Mouse (Mus musculus): ENCODE data around the gene Oxnad1.

Gene Oxnad1

DNA sequence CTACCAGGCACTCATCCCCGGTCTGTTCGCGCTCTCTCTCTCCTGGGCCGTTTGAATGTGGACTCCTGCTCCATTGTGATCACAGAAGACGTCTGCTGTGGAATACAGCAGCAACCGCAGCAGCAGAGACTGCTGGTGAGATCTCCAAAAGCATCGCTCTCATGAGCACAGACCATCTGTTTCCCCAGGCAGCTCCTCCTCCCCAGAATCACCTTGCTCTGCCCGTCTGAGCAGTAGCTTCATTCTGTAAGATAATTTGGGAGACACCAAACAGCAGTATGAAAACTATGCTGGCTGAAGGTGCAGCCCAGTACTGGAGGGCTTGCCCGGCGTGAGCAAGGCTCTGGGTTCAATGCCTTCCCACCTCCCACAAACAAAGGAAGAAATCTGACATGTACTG is 4.1 kb upstream of the Oxnad1 start:
- ChIA-PET POLR2A (interaction anchor here in 3 of 4 experiments (1.0 to 1.8 kb wide), 4 partner anchors 17 to 88 kb away, joined by 3 to 5 read pairs (median 4); partner anchors contain the start of gene Ncoa4 (in 1 of the 3)), CTCF (no interaction called here)

- ChIA-PET CTCF (no interaction called here), POLR2A (interaction anchor here in 2 of 4 experiments (1.0 to 1.6 kb wide), 4 partner anchors 11 to 235 kb away, joined by 3 to 5 read pairs (median 4); no protein-coding TSS in a partner anchor)
These were observed 2.3 kb upstream of the Oxnad1 start for GRCm38 (mm10) chr14:32082891-32083290.

GRCm38 (mm10) chr14:32083466-32083865 is 1.7 kb upstream of the Oxnad1 start:
- CTCF ChIA-PET = no interaction called here
- POLR2A ChIA-PET = interaction anchor here in 3 of 4 experiments (0.6 to 3.3 kb wide), 8 partner anchors 9 to 421 kb away, joined by 3 to 16 read pairs (median 4); no protein-coding TSS in a partner anchor

GRCm38 (mm10) chr14:32085486-32086201 is 470 bp downstream of the Oxnad1 start, which contains the start of gene Dph3:
Gene Dph3 (minus strand): TSS chr14:32085729.
- ChIA-PET CTCF (interaction anchor here in 3 of 4 experiments (0.6 to 1.4 kb wide), 7 partner anchors 9 to 107 kb away, joined by 3 to 5 read pairs (median 3); no protein-coding TSS in a partner anchor), POLR2A (interaction anchor here (0.5 to 4.2 kb wide), 68 partner anchors 8 to 592 kb away, joined by 3 to 16 read pairs (median 4); partner anchors contain the start of genes Ncoa4 (in 3 of the 4), Btd (in 1 of the 4), Eaf1 (in 1 of the 4) and Galnt15 (in 1 of the 4))

GRCm38 (mm10) chr14:32086226-32086625 is 1.1 kb downstream of the Oxnad1 start:
- ChIA-PET POLR2A (interaction anchor here (0.6 to 4.2 kb wide), 32 partner anchors 9 to 1321 kb away, joined by 3 to 16 read pairs (median 5); partner anchors contain the start of genes Msmb (in 1 of the 4), Ncoa4 (in 1 of the 4), Parg (in 1 of the 4) and Timm23 (in 1 of the 4)), CTCF (no interaction called here)

- ChIA-PET CTCF (interaction anchor here (0.6 to 1.3 kb wide), 13 partner anchors 10 to 1477 kb away, joined by 3 to 8 read pairs (median 4); no protein-coding TSS in a partner anchor), POLR2A (interaction anchor here in 3 of 4 experiments (0.6 to 4.2 kb wide), 24 partner anchors 8 to 644 kb away, joined by 3 to 13 read pairs (median 4); partner anchors contain the start of gene Ncoa4 (in 1 of the 3))
These were observed 2.5 kb downstream of the Oxnad1 start for GRCm38 (mm10) chr14:32087584-32088248.

GRCm38 (mm10) chr14:32091124-32091523 is 6.0 kb downstream of the Oxnad1 start:
- CTCF ChIA-PET = interaction anchor here in 1 of 4 experiments (0.6 kb wide), 1 partner anchor 725 kb away, joined by 3 read pairs; no protein-coding TSS in a partner anchor
- POLR2A ChIA-PET = no interaction called here

- CTCF ChIA-PET = interaction anchor here in 2 of 4 experiments (0.6 kb wide), 2 partner anchors 543 to 725 kb away, joined by 3 to 12 read pairs; no protein-coding TSS in a partner anchor
- POLR2A ChIA-PET = interaction anchor here in 1 of 4 experiments (0.7 kb wide), 1 partner anchor 52 kb away, joined by 3 read pairs; no protein-coding TSS in a partner anchor
These were observed 6.5 kb downstream of the Oxnad1 start for GRCm38 (mm10) chr14:32091704-32092103.

- ChIA-PET CTCF (no interaction called here), POLR2A (interaction anchor here in 1 of 4 experiments (1.2 to 1.7 kb wide), 3 partner anchors 8 to 108 kb away, joined by 3 to 6 read pairs (median 4); partner anchors contain the start of genes Dph3, Oxnad1, Parg and Timm23)
These were observed 7.8 kb downstream of the Oxnad1 start for GRCm38 (mm10) chr14:32093018-32093417.

DNA sequence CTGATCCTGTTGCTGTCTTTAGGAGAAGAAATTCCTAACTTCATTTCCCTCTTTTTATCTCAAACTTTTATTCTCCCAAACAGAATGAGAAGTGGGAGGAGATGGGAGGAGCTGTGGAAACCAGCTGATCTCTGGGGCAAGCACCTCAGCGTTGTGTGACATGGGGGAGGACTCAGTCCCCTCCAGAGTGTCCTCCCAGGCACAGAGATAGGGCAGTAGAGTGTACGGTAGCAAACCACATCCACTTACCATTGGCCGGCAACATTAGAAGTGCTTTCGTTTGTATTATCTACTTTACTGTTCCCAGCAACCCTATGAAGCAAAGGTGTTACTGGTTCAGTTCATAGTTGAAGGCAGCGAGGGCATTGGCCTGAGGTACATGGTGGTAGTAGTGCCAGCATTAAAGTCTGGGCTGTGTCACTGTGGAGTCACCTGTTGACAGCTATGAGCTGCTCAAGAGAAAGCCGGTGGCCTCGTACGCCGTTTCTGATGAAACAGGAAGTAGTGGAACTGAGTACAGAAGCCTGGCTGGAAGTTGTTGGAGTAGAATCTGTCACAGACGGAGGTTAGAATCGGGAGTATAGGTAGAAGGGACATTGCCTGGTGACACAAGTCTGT is 8.4 kb downstream of the Oxnad1 start:
- ChIA-PET POLR2A (interaction anchor here in 2 of 4 experiments (0.8 to 1.7 kb wide), 6 partner anchors 9 to 238 kb away, joined by 3 to 6 read pairs (median 4); partner anchors contain the start of genes Dph3 (in 1 of the 2), Oxnad1 (in 1 of the 2), Parg (in 1 of the 2) and Timm23 (in 1 of the 2)), CTCF (no interaction called here)

DNA sequence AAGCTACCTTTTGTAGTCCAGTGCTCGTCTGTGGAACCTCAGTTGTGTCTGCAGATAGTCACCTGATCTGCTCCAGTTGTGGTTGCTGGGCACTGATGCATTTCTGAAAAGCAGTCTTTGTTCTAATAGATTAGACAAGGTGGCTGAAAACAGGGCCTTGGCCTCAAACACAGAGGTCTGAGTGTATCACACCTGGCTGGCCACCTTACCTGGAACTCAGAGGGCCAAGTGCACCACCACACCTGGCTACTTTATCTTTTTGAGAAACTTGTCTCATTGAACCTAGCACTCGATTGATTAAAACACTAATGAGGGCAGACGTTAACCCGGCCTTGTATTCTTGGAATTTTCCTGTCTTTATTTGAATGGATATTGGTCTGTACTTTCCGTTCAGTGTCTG is 10.5 kb downstream of the Oxnad1 start:
- ChIA-PET POLR2A (interaction anchor here in 1 of 4 experiments (1.2 to 2.1 kb wide), 2 partner anchors 11 to 63 kb away, joined by 3 to 4 read pairs; partner anchors contain the start of gene Ncoa4), CTCF (no interaction called here)

DNA sequence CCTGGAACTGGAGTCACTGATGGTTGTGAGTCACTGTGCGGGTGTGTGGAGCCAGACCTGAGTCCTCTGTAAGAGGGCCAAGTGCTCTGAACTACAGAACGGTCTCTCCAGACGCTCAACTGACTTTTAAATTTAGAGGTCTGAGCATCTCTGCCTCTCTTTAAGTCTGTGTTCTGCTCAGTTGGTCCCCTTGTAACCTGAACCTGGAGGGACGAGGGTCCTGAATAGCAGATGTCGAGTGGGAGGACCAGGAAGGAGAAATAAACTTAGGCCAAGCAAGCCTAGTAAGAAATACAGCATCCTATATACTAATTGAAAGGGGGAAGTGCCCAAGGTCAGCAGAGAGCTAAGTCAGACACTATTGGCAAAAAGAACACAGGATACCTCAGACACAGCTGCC is 11.6 kb downstream of the Oxnad1 start:
- POLR2A ChIA-PET = interaction anchor here in 1 of 4 experiments (2.1 kb wide), 1 partner anchor 62 kb away, joined by 4 read pairs; the partner anchor contains the start of gene Ncoa4
- CTCF ChIA-PET = interaction anchor here in 1 of 4 experiments (0.6 kb wide), 1 partner anchor 10 kb away, joined by 13 read pairs; no protein-coding TSS in a partner anchor

- POLR2A ChIA-PET = interaction anchor here in 2 of 4 experiments (1.0 to 1.1 kb wide), 2 partner anchors 19 to 36 kb away, joined by 3 to 4 read pairs; no protein-coding TSS in a partner anchor
- CTCF ChIA-PET = interaction anchor here in 1 of 4 experiments (0.6 kb wide), 1 partner anchor 10 kb away, joined by 8 read pairs; no protein-coding TSS in a partner anchor
These were observed 12.5 kb downstream of the Oxnad1 start for GRCm38 (mm10) chr14:32097691-32098090.

GRCm38 (mm10) chr14:32098951-32099350 is 13.8 kb downstream of the Oxnad1 start:
- ChIA-PET POLR2A (interaction anchor here in 3 of 4 experiments (0.6 to 2.1 kb wide), 8 partner anchors 11 to 98 kb away, joined by 3 to 13 read pairs (median 4); partner anchors contain the start of genes Dph3 (in 1 of the 3), Ncoa4 (in 1 of the 3) and Oxnad1 (in 1 of the 3)), CTCF (interaction anchor here in 1 of 4 experiments (0.6 kb wide), 1 partner anchor 131 kb away, joined by 3 read pairs; no protein-coding TSS in a partner anchor)

DNA sequence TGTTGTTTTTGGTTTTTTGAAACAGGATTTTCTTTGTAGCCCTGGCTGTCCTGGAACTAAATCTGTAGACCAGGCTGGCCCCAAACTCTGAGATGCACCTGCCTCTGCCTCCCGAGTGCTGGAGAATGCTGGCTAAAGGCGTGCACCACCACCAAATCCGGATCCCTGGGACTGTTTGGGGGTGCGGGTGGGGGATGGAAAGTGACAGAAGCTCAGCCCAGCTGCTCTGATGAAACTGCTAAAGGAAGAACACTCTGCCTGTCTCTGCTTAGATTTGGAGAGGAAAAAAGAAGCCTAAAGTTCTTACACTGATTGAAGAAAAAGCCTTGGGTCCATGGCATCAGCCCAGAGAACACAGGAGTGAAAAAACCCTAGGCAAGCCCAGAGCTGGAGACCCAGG is 18.4 kb downstream of the Oxnad1 start:
- CTCF ChIA-PET = interaction anchor here in 1 of 4 experiments (0.6 to 1.5 kb wide), 2 partner anchors 16 to 89 kb away, joined by 3 read pairs; no protein-coding TSS in a partner anchor
- POLR2A ChIA-PET = interaction anchor here in 2 of 4 experiments (0.5 to 2.8 kb wide), 16 partner anchors 8 to 442 kb away, joined by 3 to 13 read pairs (median 4); partner anchors contain the start of genes Dph3 (in 2 of the 2), Ncoa4 (in 2 of the 2) and Oxnad1 (in 2 of the 2)

DNA sequence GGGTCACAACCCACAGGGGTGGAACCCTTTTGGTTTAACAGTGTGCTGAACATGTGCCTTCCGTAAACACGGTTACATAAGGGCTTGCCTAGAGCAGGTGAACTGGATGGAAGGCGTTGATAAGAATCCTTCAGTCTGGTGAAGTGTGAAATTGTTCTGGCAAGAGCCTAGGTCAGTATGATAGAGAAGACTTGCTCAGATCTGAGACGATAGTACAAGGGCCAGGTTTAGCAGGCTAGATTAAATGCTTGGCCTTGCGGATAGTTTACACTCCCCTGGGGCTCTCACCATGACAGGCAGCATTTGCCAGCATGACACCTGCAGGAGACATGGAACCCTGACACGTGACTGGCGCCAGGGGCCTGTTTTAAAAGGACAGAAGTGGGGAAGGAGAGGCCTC is 20.5 kb downstream of the Oxnad1 start:
- ChIA-PET CTCF (interaction anchor here in 2 of 4 experiments (0.9 to 1.1 kb wide), 2 partner anchors 21 to 87 kb away, joined by 4 to 5 read pairs; partner anchors contain the start of gene Oxnad1 (in 1 of the 2)), POLR2A (interaction anchor here (0.6 to 2.6 kb wide), 24 partner anchors 10 to 763 kb away, joined by 3 to 19 read pairs (median 4); partner anchors contain the start of genes Dph3 (in 2 of the 4), Ncoa4 (in 2 of the 4), Hacl1 (in 1 of the 4) and Oxnad1 (in 1 of the 4))

- ChIA-PET CTCF (interaction anchor here in 3 of 4 experiments (0.6 to 1.1 kb wide), 4 partner anchors 10 to 162 kb away, joined by 4 to 13 read pairs (median 4); no protein-coding TSS in a partner anchor), POLR2A (interaction anchor here (0.6 to 2.6 kb wide), 29 partner anchors 14 to 419 kb away, joined by 3 to 19 read pairs (median 4); partner anchors contain the start of genes Ncoa4 (in 3 of the 4), Dph3 (in 1 of the 4), Oxnad1 (in 1 of the 4) and Parg (in 1 of the 4))
These were observed 21.7 kb downstream of the Oxnad1 start for GRCm38 (mm10) chr14:32106911-32107310.
